Mouse (Mus musculus) A20 (cell line): ENCODE results near the gene Bckdhb.
"Not testable (repeated sequence)": the region's sequence is repeated elsewhere in the genome, so short reads cannot be mapped to it uniquely, and the experiment has no call there.

Experiments
- DNase-seq: peaks from one replicate; pipeline ENCODE4 v3.0.0-alpha.2; 2011; ENCODE audit warnings: low read depth, low spot score

The Bckdhb gene

GRCm38 (mm10) chr9:83963296-83963695 lies 38.4 kb downstream of the Bckdhb start:
- DNase-seq = peak; percentile 81

GRCm38 (mm10) chr9:83964376-83964775 lies 39.4 kb downstream of the Bckdhb start:
- no peak for DNase-seq

DNA sequence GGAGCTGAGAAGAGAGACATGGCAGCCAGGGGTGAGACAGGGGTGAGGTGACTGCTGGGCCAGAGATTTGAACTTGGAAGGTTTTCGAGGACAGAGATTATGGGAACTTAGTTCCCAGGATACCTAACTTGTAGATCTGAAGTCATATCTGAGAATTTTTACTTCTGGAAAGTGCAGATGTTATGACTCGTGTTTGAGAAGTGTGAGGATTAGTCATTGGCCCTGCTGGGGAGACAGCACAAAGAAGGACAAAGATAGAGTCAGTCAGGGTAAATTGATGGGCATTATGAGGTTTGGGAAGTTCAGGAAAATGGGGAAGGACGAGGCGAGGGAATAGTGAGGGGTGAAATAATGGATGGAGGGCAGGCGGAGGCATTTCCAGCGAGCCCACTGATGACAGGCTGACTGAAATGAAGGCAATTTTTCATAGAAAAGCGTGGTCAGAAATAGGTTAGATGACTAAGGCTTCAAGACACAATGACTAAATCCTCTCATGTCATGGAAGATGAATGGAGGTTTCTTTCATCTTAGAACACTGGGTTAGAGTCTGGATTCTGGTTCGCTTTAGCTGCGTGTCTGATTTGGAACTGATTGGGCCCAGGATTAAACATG lies 42.6 kb downstream of the Bckdhb start:
- DNase-seq = no peak

- DNase-seq = no peak
These were observed 44.4 kb downstream of the Bckdhb start for GRCm38 (mm10) chr9:83969326-83969725.

- no peak for DNase-seq
These were observed 48.5 kb downstream of the Bckdhb start for GRCm38 (mm10) chr9:83973467-83973866.

DNA sequence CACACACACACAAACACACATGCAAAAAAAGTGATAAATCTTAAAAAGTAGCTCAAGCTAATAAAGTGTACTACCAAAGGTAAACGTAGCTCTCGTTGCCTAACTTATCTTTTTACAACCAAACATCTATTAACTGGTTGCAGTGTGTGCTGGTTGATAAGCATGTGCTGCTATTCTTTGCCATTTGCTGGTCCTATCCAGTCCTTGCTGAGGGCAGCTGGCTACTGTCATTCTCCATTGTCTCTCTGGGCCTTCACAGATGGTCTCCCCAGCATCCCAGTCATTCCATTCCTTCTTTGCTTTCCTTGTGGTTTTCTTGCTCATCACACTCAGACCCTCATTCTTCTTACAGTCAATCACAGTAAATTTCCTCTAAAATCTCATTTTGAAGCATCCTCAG lies 50.9 kb downstream of the Bckdhb start:
- no peak for DNase-seq

GRCm38 (mm10) chr9:83981234-83981633 lies 56.3 kb downstream of the Bckdhb start:
- DNase-seq = no peak

GRCm38 (mm10) chr9:84008961-84009360 lies 84.0 kb downstream of the Bckdhb start:
- DNase-seq = no peak

DNA sequence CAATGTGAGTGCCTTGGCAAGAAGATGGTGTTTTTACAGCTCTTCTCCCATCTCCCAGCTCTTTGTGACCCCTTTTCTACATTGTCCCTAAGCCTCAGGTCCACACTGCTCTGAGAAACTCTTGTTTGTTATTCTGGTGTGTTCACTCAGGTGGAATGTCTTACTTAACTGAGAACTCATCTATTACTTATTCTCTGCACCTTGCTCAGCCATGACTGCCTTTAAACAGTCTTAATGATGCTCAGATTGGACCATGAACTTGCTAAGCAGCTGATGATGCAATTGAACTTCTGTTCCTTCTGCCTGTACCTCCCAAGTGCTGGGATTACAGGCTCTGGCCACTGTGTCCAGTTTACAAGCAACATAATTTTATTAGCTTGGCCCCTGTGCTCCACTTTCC lies 86.2 kb downstream of the Bckdhb start:
- no peak for DNase-seq

GRCm38 (mm10) chr9:84018141-84018540 lies 93.2 kb downstream of the Bckdhb start:
- not testable (repeated sequence) for DNase-seq

- DNase-seq = peak; percentile 48
These were observed 94.7 kb downstream of the Bckdhb start for GRCm38 (mm10) chr9:84019627-84020026.

GRCm38 (mm10) chr9:84021189-84021588 lies 96.2 kb downstream of the Bckdhb start:
- DNase-seq = no peak

- DNase-seq = peak; percentile 83
These were observed 103.2 kb downstream of the Bckdhb start for GRCm38 (mm10) chr9:84028120-84028519.

DNA sequence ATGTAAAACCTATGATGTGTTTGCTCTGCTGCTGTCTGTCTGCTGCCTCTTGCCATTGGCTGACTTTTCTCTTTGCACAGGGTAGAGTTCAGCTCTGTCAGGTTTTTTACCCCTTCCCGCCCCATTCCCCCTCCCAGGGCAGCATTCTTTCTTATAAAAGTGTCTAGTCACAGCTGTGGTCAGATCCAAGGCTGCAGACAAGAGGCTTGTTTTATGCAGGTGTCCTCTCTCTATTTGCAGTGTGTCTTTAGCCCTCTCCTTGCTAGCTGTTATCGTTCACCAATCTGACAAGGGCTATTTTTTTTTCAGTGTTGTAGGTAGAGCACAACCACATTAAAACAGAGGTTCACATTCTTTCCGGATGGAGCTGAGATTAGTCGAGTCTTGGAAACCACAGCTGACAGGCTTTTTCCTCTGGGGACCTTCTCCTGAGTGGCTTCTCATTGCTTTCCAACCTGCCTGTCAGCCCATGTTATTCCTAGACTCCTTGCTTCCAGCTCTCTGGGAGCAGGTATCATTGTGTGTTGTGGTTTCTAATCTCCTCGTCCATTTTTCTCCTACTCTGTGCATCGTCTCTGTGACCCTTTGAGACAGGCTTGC lies 105.8 kb downstream of the Bckdhb start:
- no peak for DNase-seq

DNA sequence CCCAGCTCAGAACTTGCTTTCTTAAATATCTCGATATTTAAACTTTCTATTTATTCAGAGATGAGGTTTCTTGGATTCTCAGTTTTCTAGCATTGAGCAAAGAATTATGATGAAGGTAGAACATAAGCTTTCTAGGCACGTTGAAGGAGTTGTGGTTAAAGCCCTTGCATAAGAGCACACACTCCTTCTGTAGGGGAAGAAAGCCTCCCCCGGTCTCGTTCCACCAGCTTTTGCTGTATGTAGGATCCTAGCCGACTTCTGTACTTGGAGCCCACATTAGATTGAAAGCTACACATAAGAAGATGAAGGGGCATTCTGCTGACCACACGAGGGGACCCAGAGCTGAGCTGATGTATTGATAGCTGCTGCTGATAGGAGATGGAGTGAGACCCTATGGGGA lies 106.5 kb downstream of the Bckdhb start:
- no peak for DNase-seq

DNA sequence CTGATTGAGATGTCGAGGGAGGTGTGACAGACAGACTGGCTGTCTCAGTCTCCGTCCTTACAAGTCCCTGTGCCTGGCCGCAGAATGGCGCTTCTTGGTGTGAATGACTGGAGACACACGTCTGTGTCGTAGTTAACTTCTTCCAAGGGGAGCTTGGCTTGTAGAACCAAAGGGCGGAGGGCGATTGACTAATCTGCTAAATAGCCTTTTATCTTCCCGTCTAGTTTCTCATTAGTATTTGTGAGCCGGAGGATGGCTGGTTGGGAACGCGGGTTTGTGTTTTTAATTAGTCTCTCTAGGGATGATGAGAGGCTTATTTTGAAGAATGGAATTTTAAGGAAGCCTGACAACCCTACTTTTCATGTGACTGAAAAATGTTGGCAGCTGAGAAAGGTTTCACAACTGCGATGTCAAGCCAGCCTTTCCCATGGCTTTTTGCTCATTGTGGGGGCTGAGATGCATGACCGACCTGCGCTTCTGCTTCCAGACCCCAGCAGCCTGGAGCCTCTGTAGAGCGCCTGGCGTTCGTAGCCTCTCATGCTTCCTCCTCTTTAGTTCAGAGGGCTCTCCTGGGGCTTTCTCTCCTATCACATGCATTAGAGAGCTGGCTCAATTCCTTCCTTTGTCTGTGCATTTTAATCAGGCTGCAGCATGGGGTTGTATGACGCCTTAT lies 107.9 kb downstream of the Bckdhb start:
- DNase-seq = no peak

- no peak for DNase-seq
These were observed 111.1 kb downstream of the Bckdhb start for GRCm38 (mm10) chr9:84036046-84036445.

- DNase-seq = no peak
These were observed 112.3 kb downstream of the Bckdhb start for GRCm38 (mm10) chr9:84037224-84037623.

- DNase-seq = no peak
These were observed 114.0 kb downstream of the Bckdhb start for GRCm38 (mm10) chr9:84038946-84039345.

GRCm38 (mm10) chr9:84040376-84040775 lies 115.4 kb downstream of the Bckdhb start:
- no peak for DNase-seq

- no peak for DNase-seq
These were observed 116.8 kb downstream of the Bckdhb start for GRCm38 (mm10) chr9:84041631-84042277.

DNA sequence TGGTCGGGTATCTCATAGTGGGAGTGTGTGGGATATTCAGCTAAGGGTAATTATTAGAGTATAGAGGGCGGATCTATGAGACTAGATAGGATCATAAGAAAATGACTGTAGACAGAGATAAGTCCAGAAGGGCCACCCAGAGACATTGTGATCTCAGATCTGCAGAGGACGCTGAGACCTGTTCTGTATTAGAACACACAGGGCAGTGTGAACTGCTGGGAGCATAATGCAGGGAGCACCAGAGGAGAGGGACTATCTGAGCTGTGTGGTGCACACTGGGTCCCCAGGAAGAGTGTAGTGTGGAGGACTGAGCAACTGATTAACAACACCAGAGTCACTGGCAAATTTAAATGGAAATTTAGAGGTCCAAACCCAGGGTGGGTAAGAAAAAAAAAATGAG lies 117.6 kb downstream of the Bckdhb start:
- no peak for DNase-seq

DNA sequence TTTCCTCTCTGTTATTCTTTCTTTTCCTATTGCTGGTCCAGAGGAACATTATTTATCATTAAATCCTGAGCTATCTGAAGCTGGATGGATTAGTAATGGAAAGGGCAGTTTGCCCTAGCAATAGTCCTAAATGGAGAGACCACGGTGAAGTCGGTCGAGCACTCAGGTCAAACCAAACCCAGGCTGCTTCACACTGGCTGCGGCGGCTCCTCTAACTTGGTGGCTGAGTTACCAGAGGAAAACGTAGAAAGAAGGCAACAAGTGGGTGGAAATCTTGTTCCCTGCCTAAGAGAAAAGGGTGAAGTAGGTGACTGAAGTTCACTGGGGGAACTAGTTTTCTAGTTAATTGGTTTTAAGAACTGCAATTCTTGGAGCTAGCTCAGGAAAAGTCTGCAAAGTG lies 119.2 kb downstream of the Bckdhb start:
- no peak for DNase-seq
